Mouse (Mus musculus): Measurements from ENCODE around the gene Zdhhc7. TPM values are rescaled to one million over a fixed set of nuclear protein-coding genes. Genes with fewer than 3 reads are reported as not detected.

Gene Zdhhc7
- polyA plus RNA-seq, 1 experiment from 2014 or later = 32.6 TPM

- Histone ChIP-seq H3K27me3 (replicated peaks; ENCODE audit: control insufficient read depth, insufficient read depth, low read length) (no peaks in the 10 kb centered on the region), H3K9me3 (ENCODE audit: control insufficient read depth, low read length) (no peaks in the 10 kb centered on the region), H3K27ac (replicated peaks; ENCODE audit: low read depth, low read length) (no peak overlapping the region), H3K36me3 (ENCODE audit: control insufficient read depth, insufficient read depth, low read length) (no peaks in the 10 kb centered on the region), H3K4me3 (ENCODE audit: low read depth, low read length) (no peak overlapping the region), H3K4me1 (ENCODE audit: control insufficient read depth, insufficient read depth, low read length) (peaks cover 9% of the 10 kb centered on the region), H3K4me2 (ENCODE audit: low read depth, low read length) (no peak overlapping the region), H3K9ac (ENCODE audit: low read depth, low read length) (no peak overlapping the region)
- 82% methylated on average over 5 of the region's 5 CpGs for WGBS
- DNase-seq (ENCODE audit: low spot score) (no peak), ATAC-seq (ENCODE audit: low read depth) (no peak)
These were observed 68.6 kb downstream of the Zdhhc7 start for GRCm38 (mm10) chr8:120032549-120033208.

Other genes with a start within 250 kb of the Zdhhc7 start
- 8.6 and 10.1 TPM in 2 replicates for gene Klhl36, start 239.2 kb downstream of the Zdhhc7 start, polyA plus RNA-seq (2014; fragmentation: Nextera tagmentation; extraction: Ambion mirVana)
- 90.5 and 93.0 TPM in 2 replicates for gene Usp10, start 191.1 kb downstream of the Zdhhc7 start, polyA plus RNA-seq (2014; fragmentation: Nextera tagmentation; extraction: Ambion mirVana)
- 1.5 TPM in 1 of 2 replicates, not detected in the other for gene Gm20388, start 190.6 kb downstream of the Zdhhc7 start, polyA plus RNA-seq (2014; fragmentation: Nextera tagmentation; extraction: Ambion mirVana)
- gene Crispld2, start 109.0 kb downstream of the Zdhhc7 start, polyA plus RNA-seq (2014; fragmentation: Nextera tagmentation; extraction: Ambion mirVana) = 4.9 and 5.6 TPM in 2 replicates
- 8.5 and 9.6 TPM in 2 replicates for gene 6430548M08Rik, start 12.7 kb upstream of the Zdhhc7 start, polyA plus RNA-seq (2014; fragmentation: Nextera tagmentation; extraction: Ambion mirVana)
- 2.4 and 3.5 TPM in 2 replicates for gene Fam92b, start 76.0 kb upstream of the Zdhhc7 start, polyA plus RNA-seq (2014; fragmentation: Nextera tagmentation; extraction: Ambion mirVana)
- gene Gse1, start 127.0 kb upstream of the Zdhhc7 start, polyA plus RNA-seq (2014; fragmentation: Nextera tagmentation; extraction: Ambion mirVana) = 8.7 and 11.3 TPM in 2 replicates